Mouse (Mus musculus) heart, adult 2 months (tissue): Measurements from ENCODE around the gene Spa17. TPM values are rescaled to one million over a fixed set of nuclear protein-coding genes. Genes with fewer than 3 reads are reported as not detected.

Experiments used
- DNase-seq, 2 experiments: peaks; one replicate each; pipeline ENCODE4 v3.0.0; 2021
- H3K27ac ChIP-seq: fragments of 200-600 bp; 2 replicates; pipeline ENCODE4 v1.8.1; 2022
- H3K27me3 ChIP-seq: fragments of 200-500 bp; 2 replicates; pipeline ENCODE4 v1.6.1; 2012; ENCODE audit warnings: mild to moderate bottlenecking, low read length, inconsistent platforms, mixed read lengths; ENCODE audit not compliant: control insufficient read depth, insufficient read depth
- H3K36me3 ChIP-seq: fragments of 200-500 bp; 2 replicates; pipeline ENCODE4 v1.6.1; 2012; ENCODE audit warnings: low read length, inconsistent platforms; ENCODE audit not compliant: control insufficient read depth, insufficient read depth
- H3K4me1 ChIP-seq: fragments of 200-500 bp; 2 replicates; pipeline ENCODE4 v1.6.1; 2011; ENCODE audit warnings: low read length; ENCODE audit not compliant: control insufficient read depth, insufficient read depth
- H3K4me3 ChIP-seq: fragments of 200-600 bp; 2 replicates; pipeline ENCODE4 v1.8.1; 2022
- H3K79me2 ChIP-seq: fragments of 200-500 bp; replicated peaks from 2 replicates; pipeline ENCODE4 v1.6.1; 2012; ENCODE audit warnings: mild to moderate bottlenecking, inconsistent platforms, low read length, moderate library complexity, mixed read lengths; ENCODE audit not compliant: control insufficient read depth, insufficient read depth
- H3K9ac ChIP-seq: fragments of 200-500 bp; 2 replicates; pipeline ENCODE4 v1.6.1; 2012; ENCODE audit warnings: low read depth, mild to moderate bottlenecking, control low read depth, inconsistent platforms, low read length, mixed read lengths
- CTCF ChIP-seq: fragments of 200-600 bp; IDR thresholded peaks from 2 replicates; pipeline ENCODE4 v1.8.1; 2022; ENCODE audit warnings: antibody characterized with exemption, mild to moderate bottlenecking, moderate library complexity
- EP300 ChIP-seq: fragments of 200-500 bp; IDR thresholded peaks from 2 replicates; pipeline ENCODE4 v1.6.1; 2011; ENCODE audit warnings: low read depth, low read length, control low read depth; ENCODE audit not compliant: insufficient read depth
- POLR2A ChIP-seq: fragments of 200-500 bp; IDR thresholded peaks from 2 replicates; pipeline ENCODE4 v1.6.1; 2011; ENCODE audit warnings: mild to moderate bottlenecking, low read depth, low read length, control low read depth; ENCODE audit not compliant: insufficient read depth
- WGBS: fragments of 180-500 bp; shearing (Covaris S2); methylation state at CpG from one replicate; pipeline ENCODE4 v1.1.7; 2018; 5-methylcytosine and 5-hydroxymethylcytosine counted together
- intact Hi-C: fragments of 180-260 bp; cut with DNase I; formaldehyde crosslinking; loops from one replicate; pipeline ENCODE4 v1.15.1; 2025
- long read RNA-seq: library from polyadenylated mRNA; stranded (forward); transcript quantifications from one replicate; pipeline ENCODE4 v2.0.0, GENCODE M21; 2021
- polyA plus RNA-seq: library from polyadenylated mRNA; depleted of rRNA; stranded (reverse); fragments of >200 nt; gene quantifications from 2 replicates; pipeline ENCODE4 v1.2.3, GENCODE M21; 2012; rRNA removed
- total RNA-seq, 2 experiments: library from RNA; stranded (reverse); gene quantifications; 2 replicates each; pipeline ENCODE4 v1.2.3; 2021

Spa17 gene
- 1 to 10 TPM; 1.9 to 3.8 TPM for total RNA-seq
- polyA plus RNA-seq, result 1.6 and 2.3 TPM in 2 replicates
- long read RNA-seq, partial matches to known transcripts, result 0 of 3 reads
- long read RNA-seq, other reads (novel, unspliced or antisense), result 0 of 3 reads

DNA sequence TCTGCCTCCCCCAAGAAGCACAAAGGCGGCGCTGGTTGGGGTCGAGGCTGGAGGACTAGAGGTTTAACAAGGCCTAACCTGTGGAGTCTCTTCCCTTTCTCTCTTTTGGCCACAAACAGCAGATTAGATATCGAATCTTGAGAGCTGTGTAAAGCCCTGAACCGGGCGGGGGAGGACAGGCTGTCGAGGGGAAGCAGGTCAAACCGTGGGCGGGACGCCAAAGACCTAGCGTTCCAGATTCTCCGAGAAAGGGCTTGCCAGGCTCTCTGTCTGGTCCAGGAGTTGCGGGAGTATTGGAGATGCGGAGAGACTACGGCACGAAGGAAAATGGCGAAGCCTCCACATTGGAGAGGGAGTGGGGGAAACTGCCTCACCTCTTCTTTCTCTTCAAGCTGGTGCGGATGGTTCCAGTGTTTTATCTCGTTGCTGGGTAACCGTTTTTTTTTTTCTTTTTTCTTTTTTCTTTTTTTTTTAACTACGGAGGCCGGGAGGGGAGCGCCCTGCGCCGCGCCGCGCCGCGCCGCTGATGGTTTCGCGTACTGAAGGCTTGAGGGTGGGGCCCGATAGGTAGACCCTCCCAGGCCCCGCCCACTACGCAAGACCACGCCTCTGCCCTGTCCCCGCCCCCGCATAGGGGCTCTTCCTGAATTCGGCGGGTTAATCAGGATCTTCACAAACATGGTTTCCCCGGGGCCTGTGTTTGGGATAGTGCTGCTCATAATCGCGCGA is at the start of gene Spa17:
Spa17 (minus strand) TSS at position 541 of the 729 bp plus-strand sequence.
- TF ChIP-seq CTCF, result no peak
- TF ChIP-seq POLR2A, result peak; percentile 57
- TF ChIP-seq EP300, result peak; percentile 36; the same call in 1 of the 2 replicates
- WGBS, result under 1% methylated on average over 45 of the region's 45 CpGs
- Histone ChIP-seq H3K27ac (peak within 1 kb of the TSS; percentile 84), H3K36me3 (no peaks in the 10 kb centered on the region), H3K79me2 (no peaks in the 10 kb centered on the region), H3K4me1 (no peaks in the 10 kb centered on the region; the same call in none of the 2 replicates), H3K27me3 (no peaks in the 10 kb centered on the region), H3K9ac (peak within 1 kb of the TSS; percentile 76), H3K4me3 (peak within 1 kb of the TSS; percentile 87)
- peak; percentile 90 to 91 for DNase-seq
- intact Hi-C loops, result loop anchor here (1.0 to 2.0 kb wide), 5 partner anchors 45 to 265 kb away; partner anchors contain the start of gene Ccdc15

DNA sequence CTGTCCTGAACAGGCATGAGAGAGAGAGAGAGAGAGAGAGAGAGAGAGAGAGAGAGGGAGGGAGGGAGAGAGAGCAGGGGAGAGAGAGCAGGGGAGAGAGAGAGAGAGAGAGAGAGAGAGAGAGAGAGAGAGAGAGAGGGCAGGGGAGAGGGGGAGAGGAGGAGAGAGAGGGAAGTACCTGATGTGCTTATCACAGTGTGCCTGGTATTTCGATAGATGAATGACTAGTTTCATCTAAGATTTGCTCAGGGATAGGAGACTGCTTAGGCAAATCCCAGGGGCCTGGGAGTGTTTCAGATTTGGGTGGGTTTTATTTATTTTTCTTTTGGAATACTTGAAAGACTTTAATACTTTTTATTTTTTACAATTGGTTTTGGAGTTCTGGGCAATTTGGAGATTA is 49.7 kb upstream of the Spa17 start:
- no peak overlapping the region for H3K4me3 ChIP-seq
- no peak for TF ChIP-seq CTCF
- no peak for TF ChIP-seq EP300
- TF ChIP-seq POLR2A, result no peak
- H3K4me1 ChIP-seq, result no peaks in the 10 kb centered on the region
- WGBS, result 53% methylated on average over 1 of the region's 1 CpGs
- DNase-seq, result no peak
- no peaks in the 10 kb centered on the region for H3K36me3 ChIP-seq
- no peak overlapping the region for H3K9ac ChIP-seq
- H3K79me2 ChIP-seq, result no peaks in the 10 kb centered on the region
- H3K27me3 ChIP-seq, result no peaks in the 10 kb centered on the region
- intact Hi-C loops, result no loop called here
- no peak overlapping the region for H3K27ac ChIP-seq

DNA sequence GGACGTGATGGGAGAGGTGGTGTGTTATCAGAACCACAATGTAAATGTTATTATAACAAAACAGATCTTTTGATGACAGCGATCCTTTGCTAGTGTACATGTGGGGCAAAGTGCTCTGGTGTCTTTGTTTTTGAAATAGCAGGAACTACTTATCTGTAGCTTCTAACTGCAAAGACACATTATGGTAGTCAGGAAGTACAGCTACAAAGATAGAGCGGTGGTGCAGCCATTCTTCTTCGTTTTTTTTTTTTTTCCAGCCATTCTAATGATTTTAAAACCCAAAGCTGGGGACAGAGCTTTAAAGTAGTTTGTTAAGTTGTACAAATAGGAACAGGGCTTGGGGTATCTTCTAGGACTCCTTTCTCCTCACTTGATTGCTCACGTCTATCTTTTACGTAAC is 45.9 kb upstream of the Spa17 start:
- Histone ChIP-seq H3K4me1 (no peaks in the 10 kb centered on the region), H3K79me2 (no peaks in the 10 kb centered on the region), H3K27ac (no peak overlapping the region), H3K4me3 (no peak overlapping the region), H3K9ac (no peak overlapping the region), H3K27me3 (no peaks in the 10 kb centered on the region), H3K36me3 (peaks cover 3% of the 10 kb centered on the region)
- TF ChIP-seq EP300 (no peak), CTCF (no peak), POLR2A (no peak)
- intact Hi-C loops, result no loop called here
- 56% methylated on average over 6 of the region's 6 CpGs for WGBS
- no peak for DNase-seq

DNA sequence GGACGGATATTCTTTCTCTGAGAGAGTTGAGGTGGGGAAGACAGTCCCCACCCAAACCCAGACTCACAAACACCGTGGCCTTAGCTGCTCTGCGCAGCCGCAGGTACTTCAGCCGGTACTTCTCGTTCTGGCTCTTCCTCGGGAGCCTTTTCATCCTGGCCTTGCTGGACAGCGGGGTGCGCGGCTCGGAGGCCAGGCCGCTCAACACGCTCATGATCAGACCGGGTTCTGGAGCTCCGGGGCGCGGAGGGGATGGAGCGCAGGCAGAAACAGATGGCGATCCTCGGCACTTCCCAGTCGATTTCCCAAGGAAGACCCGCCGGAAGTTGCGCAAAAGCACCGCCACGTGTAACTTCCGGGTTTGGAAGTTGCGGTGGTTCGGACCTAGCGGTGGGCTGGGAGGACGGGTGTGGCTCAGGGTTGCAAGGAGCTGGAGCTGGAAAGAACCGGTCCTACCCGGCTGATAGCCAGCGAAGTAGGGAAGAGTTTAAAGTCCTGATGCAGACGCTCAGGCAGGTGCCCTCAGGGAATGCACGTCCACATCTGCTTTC is 43.5 kb upstream of the Spa17 start, which contains the start of gene Tbrg1:
Tbrg1 (minus strand) TSS at position 382 of the 551 bp plus-strand sequence.
- peak within 1 kb of the TSS; percentile 83 for H3K27ac ChIP-seq
- peak within 1 kb of the TSS; percentile 73 for H3K9ac ChIP-seq
- H3K27me3 ChIP-seq, result no peaks in the 10 kb centered on the region
- H3K4me1 ChIP-seq, result no peaks in the 10 kb centered on the region
- H3K4me3 ChIP-seq, result peak within 1 kb of the TSS; percentile 69
- peak; percentile 89 to 90 for DNase-seq
- no peaks in the 10 kb centered on the region for H3K79me2 ChIP-seq
- peak; percentile 45; the same call in 1 of the 2 replicates for TF ChIP-seq EP300
- TF ChIP-seq POLR2A, result peak; percentile 84
- TF ChIP-seq CTCF, result peak; percentile 35
- intact Hi-C loops, result no loop called here
- under 1% methylated on average over 36 of the region's 36 CpGs for WGBS
- peaks cover 9% of the 10 kb centered on the region for H3K36me3 ChIP-seq

DNA sequence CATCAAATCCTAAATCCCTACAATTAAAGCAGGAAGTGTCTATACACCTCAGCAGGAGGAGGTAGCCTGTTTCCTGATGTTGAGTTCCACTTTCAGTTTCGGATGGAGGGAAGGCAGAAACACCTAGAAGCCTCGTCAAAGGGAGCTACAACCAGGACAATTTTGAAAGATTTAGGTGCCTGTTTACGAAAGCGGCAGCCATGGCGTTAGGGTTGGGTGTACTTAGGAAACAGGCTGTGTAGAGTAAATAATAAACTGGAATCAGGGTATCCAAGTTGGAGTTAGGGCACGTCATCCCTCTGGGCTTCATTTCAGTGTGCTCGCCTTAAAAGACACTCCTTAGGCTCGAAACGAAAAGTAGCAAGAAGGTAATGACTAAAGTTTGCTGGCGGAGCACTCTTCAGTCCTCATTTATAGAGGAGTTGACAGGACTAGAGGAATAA is 42.9 kb upstream of the Spa17 start:
- Histone ChIP-seq H3K36me3 (peaks cover 9% of the 10 kb centered on the region), H3K4me1 (no peaks in the 10 kb centered on the region), H3K79me2 (no peaks in the 10 kb centered on the region), H3K4me3 (peak overlapping the region; percentile 69), H3K9ac (peak overlapping the region; percentile 73), H3K27ac (peak overlapping the region; percentile 83), H3K27me3 (no peaks in the 10 kb centered on the region)
- intact Hi-C loops, result no loop called here
- DNase-seq, result peak; percentile 17 to 34
- TF ChIP-seq POLR2A (no peak), EP300 (no peak), CTCF (no peak)
- WGBS, result 2% methylated on average over 10 of the region's 10 CpGs
